Mouse (Mus musculus) neural tube, embryonic 14.5 days (tissue): ENCODE measurements around the gene Ccdc158. TPM values are rescaled to one million over a fixed set of nuclear protein-coding genes. Genes with fewer than 3 reads are reported as not detected.

Source experiments
- ATAC-seq: fragments of 200-750 bp; cut with Nextera tagmentation; 2 replicates; pipeline ENCODE4 v1.8.0; 2017; ENCODE audit warnings: low read depth, mild to moderate bottlenecking, moderate TSS enrichment, moderate library complexity
- H3K27ac ChIP-seq: fragments of 300-500 bp; sonication (generic); 2 replicates; pipeline ENCODE4 v1.5.1; 2014; ENCODE audit warnings: low read depth, mild to moderate bottlenecking, control low read depth, low read length, moderate library complexity, mixed read lengths
- H3K27me3 ChIP-seq: fragments of 300-500 bp; sonication (generic); 2 replicates; pipeline ENCODE4 v1.6.1; 2014; ENCODE audit warnings: low read length; ENCODE audit not compliant: control insufficient read depth, insufficient read depth
- H3K36me3 ChIP-seq: fragments of 300-500 bp; sonication (generic); 2 replicates; pipeline ENCODE4 v1.6.1; 2014; ENCODE audit warnings: low read length, mixed read lengths; ENCODE audit not compliant: control insufficient read depth, insufficient read depth
- H3K4me1 ChIP-seq: fragments of 300-500 bp; sonication (generic); 2 replicates; pipeline ENCODE4 v1.6.1; 2014; ENCODE audit warnings: low read length; ENCODE audit not compliant: control insufficient read depth, insufficient read depth
- H3K4me2 ChIP-seq: fragments of 300-500 bp; sonication (generic); 2 replicates; pipeline ENCODE4 v1.6.1; 2014; ENCODE audit warnings: mild to moderate bottlenecking, low read depth, low read length, control low read depth
- H3K4me3 ChIP-seq: fragments of 300-500 bp; sonication (generic); 2 replicates; pipeline ENCODE4 v1.5.1; 2014; ENCODE audit warnings: low read depth, low read length, control low read depth, mixed read lengths
- H3K9ac ChIP-seq: fragments of 300-500 bp; sonication (generic); replicated peaks from 2 replicates; pipeline ENCODE4 v1.6.1; 2014; ENCODE audit warnings: low read depth, mild to moderate bottlenecking, control low read depth, low read length, mixed read lengths
- H3K9me3 ChIP-seq: fragments of 300-500 bp; sonication (generic); 2 replicates; pipeline ENCODE4 v1.6.1; 2016; ENCODE audit warnings: low read length; ENCODE audit not compliant: control insufficient read depth
- WGBS: fragments of 180-500 bp; shearing (Covaris S2); extraction: QIAGEN DNeasy Blood & Tissue Kit; methylation state at CpG from one replicate; pipeline ENCODE4 v1.1.7; 2014; 5-methylcytosine and 5-hydroxymethylcytosine counted together
- polyA plus RNA-seq: library from polyadenylated mRNA; unstranded; fragments of >200 nt; fragmentation: Nextera tagmentation; extraction: Ambion mirVana; gene quantifications from 2 replicates; pipeline ENCODE4 v1.2.1, GENCODE M21; 2014

The Ccdc158 gene
- 0.70 and 0.80 TPM in 2 replicates for polyA plus RNA-seq

GRCm38 (mm10) chr5:92674859-92675573, at the start of gene Ccdc158:
Gene Ccdc158, minus strand, starts transcription at chr5:92675271.
- no peaks in the 10 kb centered on the region for H3K27me3 ChIP-seq
- H3K9me3 ChIP-seq, result no peaks in the 10 kb centered on the region
- 14% methylated on average over 50 of the region's 55 CpGs for WGBS
- peak within 1 kb of the TSS; percentile 35 for H3K4me3 ChIP-seq
- peak; percentile 92 for ATAC-seq
- peak within 1 kb of the TSS; percentile 1; the same call in 1 of the 2 replicates for H3K9ac ChIP-seq
- no peaks in the 10 kb centered on the region for H3K36me3 ChIP-seq
- H3K4me1 ChIP-seq, result no peaks in the 10 kb centered on the region
- peak within 1 kb of the TSS; percentile 62 for H3K4me2 ChIP-seq
- H3K27ac ChIP-seq, result no peak within 1 kb of the TSS

- no peak for ATAC-seq
- H3K36me3 ChIP-seq, result no peaks in the 10 kb centered on the region
- no peak overlapping the region for H3K4me2 ChIP-seq
- H3K27me3 ChIP-seq, result no peaks in the 10 kb centered on the region
- no peak overlapping the region for H3K9ac ChIP-seq
- WGBS, result 93% methylated on average over 8 of the region's 8 CpGs
- 0 out of 2 replicates have a peak, but pooled peaks cover 2% of the 10 kb centered on the region for H3K4me1 ChIP-seq
- no peak overlapping the region for H3K4me3 ChIP-seq
- H3K9me3 ChIP-seq, result no peaks in the 10 kb centered on the region
- H3K27ac ChIP-seq, result no peak overlapping the region
These were observed 46.5 kb upstream of the Ccdc158 start for GRCm38 (mm10) chr5:92721610-92722009.

- Histone ChIP-seq H3K27me3 (no peaks in the 10 kb centered on the region), H3K4me1 (no peaks in the 10 kb centered on the region), H3K4me2 (no peak overlapping the region), H3K36me3 (no peaks in the 10 kb centered on the region), H3K9me3 (no peaks in the 10 kb centered on the region), H3K9ac (no peak overlapping the region), H3K4me3 (no peak overlapping the region), H3K27ac (no peak overlapping the region)
- no peak for ATAC-seq
- 74% methylated on average over 3 of the region's 3 CpGs for WGBS
These were observed 43.8 kb upstream of the Ccdc158 start for GRCm38 (mm10) chr5:92718856-92719255.

DNA sequence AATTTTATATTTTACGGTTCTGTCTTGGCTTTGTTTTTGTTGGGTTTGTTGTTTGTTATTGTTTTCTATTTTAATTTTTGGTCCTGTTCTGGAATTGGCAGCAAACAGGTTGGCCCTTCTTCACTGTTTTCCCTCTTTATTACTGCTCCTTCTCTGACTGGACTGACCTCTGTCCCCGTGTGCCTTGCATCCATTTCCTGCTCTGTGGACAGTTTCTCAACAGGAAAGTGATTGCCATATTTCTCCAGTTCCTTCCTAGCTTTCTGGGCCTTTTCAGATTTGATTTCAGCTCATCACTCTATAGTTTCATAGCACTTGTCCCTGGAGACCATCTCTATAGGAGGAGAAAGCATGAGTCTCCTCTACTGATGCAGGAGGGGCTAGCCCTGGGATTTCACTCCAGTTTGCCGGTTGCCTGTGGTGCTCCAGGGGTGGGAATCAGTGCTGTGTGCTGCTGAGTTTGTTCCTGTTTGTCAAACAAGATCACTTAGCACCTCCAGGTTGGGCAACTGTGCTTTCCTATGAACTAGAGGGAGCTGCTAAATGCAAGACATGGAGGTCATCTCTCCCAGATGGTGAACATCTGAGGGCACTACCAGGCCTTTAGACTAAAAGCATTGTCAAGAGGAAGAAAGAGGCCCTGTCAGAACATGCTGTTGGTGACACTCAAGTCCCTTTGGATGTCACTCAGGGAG, 42.7 kb upstream of the Ccdc158 start:
- Histone ChIP-seq H3K27ac (no peak overlapping the region), H3K4me1 (no peaks in the 10 kb centered on the region), H3K4me2 (no peak overlapping the region), H3K9ac (no peak overlapping the region), H3K9me3 (no peaks in the 10 kb centered on the region), H3K36me3 (no peaks in the 10 kb centered on the region), H3K27me3 (no peaks in the 10 kb centered on the region), H3K4me3 (no peak overlapping the region)
- ATAC-seq, result no peak
- WGBS, result 89% methylated on average over 3 of the region's 3 CpGs

- Histone ChIP-seq H3K9me3 (no peaks in the 10 kb centered on the region), H3K4me2 (no peak overlapping the region), H3K36me3 (no peaks in the 10 kb centered on the region), H3K4me3 (no peak overlapping the region), H3K9ac (no peak overlapping the region), H3K4me1 (no peaks in the 10 kb centered on the region), H3K27me3 (no peaks in the 10 kb centered on the region), H3K27ac (no peak overlapping the region)
- 80% methylated on average over 2 of the region's 2 CpGs for WGBS
- no peak for ATAC-seq
These were observed 40.8 kb upstream of the Ccdc158 start for GRCm38 (mm10) chr5:92715890-92716289.

DNA sequence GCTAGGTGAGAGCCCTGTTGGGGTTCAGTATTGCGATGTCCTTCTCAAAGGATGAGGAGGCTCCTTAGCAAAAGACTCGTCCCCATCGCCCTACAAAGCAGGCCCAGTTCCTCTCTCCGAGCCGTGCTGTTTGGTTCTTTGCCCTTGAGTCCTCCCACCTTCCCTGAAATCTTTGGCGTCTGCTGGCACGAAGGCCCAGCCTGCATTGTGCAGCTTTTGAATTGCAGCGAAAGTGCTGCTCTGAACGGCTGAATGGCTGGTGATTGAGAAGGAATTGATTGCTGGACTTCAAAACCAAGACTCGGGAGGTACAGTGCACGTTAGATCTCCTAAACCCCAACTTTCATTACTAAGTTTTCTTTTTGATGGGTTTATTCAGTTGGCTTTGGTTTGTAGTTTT, 40.2 kb upstream of the Ccdc158 start:
- no peaks in the 10 kb centered on the region for H3K9me3 ChIP-seq
- H3K4me1 ChIP-seq, result no peaks in the 10 kb centered on the region
- WGBS, result 32% methylated on average over 11 of the region's 11 CpGs
- no peak for ATAC-seq
- H3K27me3 ChIP-seq, result no peaks in the 10 kb centered on the region
- no peak overlapping the region for H3K4me2 ChIP-seq
- H3K4me3 ChIP-seq, result no peak overlapping the region
- no peak overlapping the region for H3K9ac ChIP-seq
- no peak overlapping the region for H3K27ac ChIP-seq
- H3K36me3 ChIP-seq, result no peaks in the 10 kb centered on the region

GRCm38 (mm10) chr5:92714886-92715285, 39.8 kb upstream of the Ccdc158 start:
- no peaks in the 10 kb centered on the region for H3K36me3 ChIP-seq
- ATAC-seq, result no peak
- H3K4me2 ChIP-seq, result no peak overlapping the region
- H3K4me1 ChIP-seq, result no peaks in the 10 kb centered on the region
- H3K9me3 ChIP-seq, result no peaks in the 10 kb centered on the region
- no peak overlapping the region for H3K4me3 ChIP-seq
- 98% methylated on average over 2 of the region's 2 CpGs for WGBS
- H3K9ac ChIP-seq, result no peak overlapping the region
- H3K27me3 ChIP-seq, result no peaks in the 10 kb centered on the region
- no peak overlapping the region for H3K27ac ChIP-seq

- Histone ChIP-seq H3K9ac (no peak overlapping the region), H3K4me2 (no peak overlapping the region), H3K9me3 (no peaks in the 10 kb centered on the region), H3K27ac (no peak overlapping the region), H3K27me3 (no peaks in the 10 kb centered on the region), H3K4me1 (no peaks in the 10 kb centered on the region), H3K4me3 (no peak overlapping the region), H3K36me3 (no peaks in the 10 kb centered on the region)
- 74% methylated on average over 5 of the region's 5 CpGs for WGBS
- 0 out of 2 replicates have a peak, but pooled peaks have one; percentile 28 for ATAC-seq
These were observed 37.7 kb upstream of the Ccdc158 start for GRCm38 (mm10) chr5:92712621-92713395.
